Mouse (Mus musculus) liver, embryonic 14.5 days (tissue): ENCODE results near the gene Krtap12-1. TPM values are rescaled to one million over a fixed set of nuclear protein-coding genes. Genes with fewer than 3 reads are reported as not detected.
"Not testable (repeated sequence)": the region's sequence is repeated elsewhere in the genome, so short reads cannot be mapped to it uniquely, and the experiment has no call there.

Experiments
- ATAC-seq: fragments of 200-750 bp; cut with Nextera tagmentation; 2 replicates; pipeline ENCODE4 v1.8.0; 2017; ENCODE audit warnings: moderate number of reproducible peaks, mild to moderate bottlenecking, moderate library complexity; ENCODE audit not compliant: insufficient read depth
- DNase-seq, 3 experiments: peaks; one replicate each; pipeline ENCODE4 v3.0.0-alpha.2; 2012 to 2013; ENCODE audit warnings: low read depth in 3 of 3, low spot score in 3 of 3
- H3K27ac ChIP-seq: fragments of 300-500 bp; sonication (generic); 2 replicates; pipeline ENCODE4 v1.5.1; 2014; ENCODE audit warnings: moderate library complexity, mild to moderate bottlenecking, control low read depth, inconsistent platforms
- H3K27me3 ChIP-seq: fragments of 300-500 bp; sonication (generic); 2 replicates; pipeline ENCODE4 v1.6.1; 2014; ENCODE audit warnings: mild to moderate bottlenecking, low read length, moderate library complexity; ENCODE audit not compliant: control insufficient read depth, insufficient read depth
- H3K36me3 ChIP-seq: fragments of 300-500 bp; sonication (generic); replicated peaks from 2 replicates; pipeline ENCODE4 v1.6.1; 2014; ENCODE audit warnings: low read depth; ENCODE audit not compliant: control insufficient read depth, insufficient read depth
- H3K4me1 ChIP-seq, 2 experiments: fragments of 200-500 bp in 1 of 2; fragments of 300-500 bp in 1 of 2; sonication (generic) in 1 of 2; replicated peaks; 2 replicates each; pipeline ENCODE4 v1.6.1; 2012 to 2014; ENCODE audit warnings: antibody characterized with exemption in 1 of 2, inconsistent platforms in 1 of 2, low read length in 1 of 2; ENCODE audit not compliant: control insufficient read depth in 2 of 2, insufficient read depth in 2 of 2
- H3K4me2 ChIP-seq: fragments of 300-500 bp; sonication (generic); 2 replicates; pipeline ENCODE4 v1.6.1; 2014; ENCODE audit warnings: low read depth, mild to moderate bottlenecking, control low read depth, moderate library complexity
- H3K4me3 ChIP-seq, 2 experiments: fragments of 200-500 bp in 1 of 2; fragments of 300-500 bp in 1 of 2; sonication (generic) in 1 of 2; 2 replicates each; pipeline ENCODE4 v1.5.1; 2012 to 2014; ENCODE audit warnings: low read depth in 2 of 2, low read length in 2 of 2, mild to moderate bottlenecking in 2 of 2, control low read depth in 1 of 2, inconsistent platforms in 1 of 2, moderate library complexity in 1 of 2; ENCODE audit not compliant: insufficient read depth in 1 of 2
- H3K9ac ChIP-seq: fragments of 300-500 bp; sonication (generic); replicated peaks from 2 replicates; pipeline ENCODE4 v1.6.1; 2014; ENCODE audit warnings: mild to moderate bottlenecking, control low read depth, moderate library complexity
- H3K9me3 ChIP-seq: fragments of 300-500 bp; sonication (generic); 2 replicates; pipeline ENCODE4 v1.6.1; 2016; ENCODE audit warnings: low read length, mixed read lengths; ENCODE audit not compliant: control insufficient read depth
- CTCF ChIP-seq: IDR thresholded peaks from 2 replicates; pipeline ENCODE4 v1.5.1; 2016; ENCODE audit warnings: antibody characterized with exemption, low read depth, control low read depth
- EP300 ChIP-seq: IDR thresholded peaks from 2 replicates; pipeline ENCODE4 v1.6.1; 2016; ENCODE audit warnings: antibody characterized with exemption, low read depth
- WGBS: fragments of 180-500 bp; shearing (Covaris S2); extraction: QIAGEN DNeasy Blood & Tissue Kit; methylation state at CpG from one replicate; pipeline ENCODE4 v1.1.7; 2014; ENCODE audit not compliant: insufficient replicate concordance; 5-methylcytosine and 5-hydroxymethylcytosine counted together
- polyA plus RNA-seq, 2 experiments: library from polyadenylated mRNA; depleted of rRNA in 1 of 2; stranded (reverse) in 1 of 2; unstranded in 1 of 2; fragments of >200 nt; fragmentation: Nextera tagmentation in 1 of 2; extraction: Ambion mirVana in 1 of 2; gene quantifications; 2 replicates each; pipeline versions ENCODE4 v1.2.1 to v1.2.3; 2012 to 2014

Krtap12-1 gene
- polyA plus RNA-seq, 2 experiments: not detected

- not testable (repeated sequence) for H3K9ac ChIP-seq, ATAC-seq, H3K4me1 ChIP-seq, H3K9me3 ChIP-seq, H3K27me3 ChIP-seq, H3K4me3 ChIP-seq, H3K36me3 ChIP-seq, H3K4me2 ChIP-seq, DNase-seq, H3K27ac ChIP-seq
- WGBS: 58% methylated on average over 1 of the region's 1 CpGs
These were observed 30.3 kb downstream of the Krtap12-1 start for GRCm38 (mm10) chr10:77750686-77751085.

- not testable (repeated sequence) for H3K9ac ChIP-seq, H3K4me1 ChIP-seq, H3K4me3 ChIP-seq, H3K9me3 ChIP-seq, H3K36me3 ChIP-seq, H3K4me2 ChIP-seq, DNase-seq, H3K27me3 ChIP-seq, ATAC-seq, H3K27ac ChIP-seq
- 60% methylated on average over 1 of the region's 1 CpGs for WGBS
These were observed 30.9 kb downstream of the Krtap12-1 start, which contains the start of gene Gm9736 for GRCm38 (mm10) chr10:77751254-77751653. Gene Gm9736, minus strand, starts transcription at chr10:77751354.

DNA sequence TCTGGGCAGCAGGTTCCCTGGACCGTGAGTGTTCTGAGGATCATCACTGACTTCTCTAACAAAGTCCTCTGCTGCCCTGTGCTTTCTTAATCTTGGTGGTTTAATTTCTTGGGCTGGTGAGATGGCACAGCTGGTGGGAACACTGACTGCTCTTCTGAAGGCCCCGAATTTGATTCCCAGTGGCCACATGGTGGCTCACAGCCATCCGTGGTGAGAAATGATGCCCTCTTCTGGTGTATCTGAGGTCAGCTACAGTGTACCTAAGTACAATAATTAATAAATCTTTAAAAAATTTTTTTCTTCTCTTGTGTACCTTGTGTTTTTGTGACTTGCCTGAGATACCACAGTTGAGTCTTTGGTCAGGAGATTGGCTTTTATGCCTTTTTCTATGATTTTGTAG lies 31.9 kb downstream of the Krtap12-1 start:
- H3K4me2 ChIP-seq, H3K36me3 ChIP-seq, H3K4me3 ChIP-seq, ATAC-seq, H3K27me3 ChIP-seq, H3K4me1 ChIP-seq, DNase-seq, H3K9ac ChIP-seq, H3K27ac ChIP-seq, H3K9me3 ChIP-seq: not testable (repeated sequence)
- 42% methylated on average over 3 of the region's 3 CpGs for WGBS

GRCm38 (mm10) chr10:77753448-77753847 lies 33.0 kb downstream of the Krtap12-1 start:
- no peak for DNase-seq

GRCm38 (mm10) chr10:77759582-77759981 lies 39.2 kb downstream of the Krtap12-1 start, which contains the start of gene Gm3233:
Gene Gm3233, minus strand, starts transcription at chr10:77759682.
- H3K4me3 ChIP-seq, H3K9ac ChIP-seq, H3K27me3 ChIP-seq, DNase-seq, ATAC-seq, H3K9me3 ChIP-seq, H3K4me2 ChIP-seq, H3K27ac ChIP-seq, H3K36me3 ChIP-seq, H3K4me1 ChIP-seq: not testable (repeated sequence)
- no CpG with 5 or more reads among the region's 1 CpGs for WGBS

More at GRCm38 (mm10) chr10:77753448-77753847, 33.0 kb downstream of the Krtap12-1 start:
- Histone ChIP-seq H3K9me3 (no peaks in the 10 kb centered on the region), H3K9ac (no peak overlapping the region), H3K4me3 (no peak overlapping the region), H3K4me1 (no peaks in the 10 kb centered on the region), H3K4me2 (no peak overlapping the region), H3K36me3 (no peaks in the 10 kb centered on the region), H3K27me3 (no peaks in the 10 kb centered on the region), H3K27ac (no peak overlapping the region)
- TF ChIP-seq CTCF: no peak; the same call in 1 of the 2 replicates
- no peak for TF ChIP-seq EP300
- no peak for ATAC-seq

DNA sequence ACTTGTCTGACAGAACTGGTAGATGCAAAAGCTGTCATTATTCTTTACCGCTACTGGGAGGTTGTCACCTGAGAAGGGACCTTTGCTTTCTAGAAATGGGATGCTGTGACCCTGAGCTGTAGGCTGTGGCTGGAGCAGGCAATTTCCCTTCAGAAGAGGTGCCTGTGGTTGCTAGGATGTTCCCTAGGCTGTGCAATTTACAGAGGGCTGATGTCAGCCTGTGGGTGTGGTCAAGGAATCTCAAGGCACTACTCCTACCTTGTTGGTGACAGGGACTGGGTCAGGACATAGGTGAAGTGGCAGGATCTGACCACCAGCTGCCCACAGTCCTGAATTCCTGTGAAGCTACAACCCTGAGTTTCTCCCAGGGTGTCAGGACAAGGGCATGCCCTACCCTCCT lies 49.3 kb downstream of the Krtap12-1 start:
- no peaks in the 10 kb centered on the region for H3K36me3 ChIP-seq

More for the DNA sequence above, 49.3 kb downstream of the Krtap12-1 start:
- Histone ChIP-seq H3K27ac (no peak overlapping the region), H3K9ac (no peak overlapping the region), H3K27me3 (no peaks in the 10 kb centered on the region), H3K4me1 (no peaks in the 10 kb centered on the region), H3K9me3 (no peaks in the 10 kb centered on the region), H3K4me2 (no peak overlapping the region), H3K4me3 (no peak overlapping the region)
- DNase-seq (no peak), ATAC-seq (no peak)
- TF ChIP-seq EP300 (no peak), CTCF (no peak)
- 52% methylated on average over 1 of the region's 1 CpGs for WGBS

Other genes with a start within 250 kb of the Krtap12-1 start
Only the 30 nearest of the 31 such genes appear.
- 9.6 and 13.9 TPM in 2 replicates for gene Fam207a, start 204.8 kb upstream of the Krtap12-1 start, polyA plus RNA-seq (2012; rRNA removed)
- 16.7 and 19.5 TPM in 2 replicates for gene Fam207a, start 204.8 kb upstream of the Krtap12-1 start, polyA plus RNA-seq (2014; fragmentation: Nextera tagmentation; extraction: Ambion mirVana)
- 7.1 and 8.7 TPM in 2 replicates for gene Itgb2, start 190.3 kb upstream of the Krtap12-1 start, polyA plus RNA-seq (2012; rRNA removed)
- gene Itgb2, start 190.3 kb upstream of the Krtap12-1 start, polyA plus RNA-seq (2014; fragmentation: Nextera tagmentation; extraction: Ambion mirVana): 9.2 and 11.1 TPM in 2 replicates
- gene Pttg1ip, start 138.9 kb upstream of the Krtap12-1 start, polyA plus RNA-seq (2012; rRNA removed): 36.6 and 40.5 TPM in 2 replicates
- 64.8 and 69.1 TPM in 2 replicates for gene Pttg1ip, start 138.9 kb upstream of the Krtap12-1 start, polyA plus RNA-seq (2014; fragmentation: Nextera tagmentation; extraction: Ambion mirVana)
- gene Sumo3, start 114.5 kb upstream of the Krtap12-1 start, polyA plus RNA-seq (2012; rRNA removed): 74.1 and 109 TPM in 2 replicates
- 82.5 and 87.7 TPM in 2 replicates for gene Sumo3, start 114.5 kb upstream of the Krtap12-1 start, polyA plus RNA-seq (2014; fragmentation: Nextera tagmentation; extraction: Ambion mirVana)
- 0.09 TPM in 1 of 2 replicates, not detected in the other for gene Gm49325, start 114.4 kb upstream of the Krtap12-1 start, polyA plus RNA-seq (2012; rRNA removed)
- not detected in 2 replicates for gene Gm49325, start 114.4 kb upstream of the Krtap12-1 start, polyA plus RNA-seq (2014; fragmentation: Nextera tagmentation; extraction: Ambion mirVana)
- gene Ube2g2, start 98.3 kb upstream of the Krtap12-1 start, polyA plus RNA-seq (2012; rRNA removed): 19.3 TPM in 2 replicates
- gene Ube2g2, start 98.3 kb upstream of the Krtap12-1 start, polyA plus RNA-seq (2014; fragmentation: Nextera tagmentation; extraction: Ambion mirVana): 25.3 and 27.1 TPM in 2 replicates
- 0.03 TPM in 1 of 2 replicates, not detected in the other for gene Tspear, start 34.0 kb upstream of the Krtap12-1 start, polyA plus RNA-seq (2012; rRNA removed)
- not detected in 2 replicates for gene Tspear, start 34.0 kb upstream of the Krtap12-1 start, polyA plus RNA-seq (2014; fragmentation: Nextera tagmentation; extraction: Ambion mirVana)
- not detected in 2 replicates for gene Gm19402, start 29.8 kb upstream of the Krtap12-1 start, polyA plus RNA-seq (2012; rRNA removed)
- not detected in 2 replicates for gene Gm19402, start 29.8 kb upstream of the Krtap12-1 start, polyA plus RNA-seq (2014; fragmentation: Nextera tagmentation; extraction: Ambion mirVana)
- not detected in 2 replicates for gene Gm9508, start 23.4 kb upstream of the Krtap12-1 start, polyA plus RNA-seq (2012; rRNA removed)
- not detected in 2 replicates for gene Gm9508, start 23.4 kb upstream of the Krtap12-1 start, polyA plus RNA-seq (2014; fragmentation: Nextera tagmentation; extraction: Ambion mirVana)
- gene Gm10272, start 14.0 kb upstream of the Krtap12-1 start, polyA plus RNA-seq (2012; rRNA removed): not detected in 2 replicates
- not detected in 2 replicates for gene Gm10272, start 14.0 kb upstream of the Krtap12-1 start, polyA plus RNA-seq (2014; fragmentation: Nextera tagmentation; extraction: Ambion mirVana)
- not detected in 2 replicates for gene Gm10024, start 9.1 kb upstream of the Krtap12-1 start, polyA plus RNA-seq (2012; rRNA removed)
- not detected in 2 replicates for gene Gm10024, start 9.1 kb upstream of the Krtap12-1 start, polyA plus RNA-seq (2014; fragmentation: Nextera tagmentation; extraction: Ambion mirVana)
- not detected in 2 replicates for gene Gm10142, start 4.8 kb upstream of the Krtap12-1 start, polyA plus RNA-seq (2012; rRNA removed)
- gene Gm10142, start 4.8 kb upstream of the Krtap12-1 start, polyA plus RNA-seq (2014; fragmentation: Nextera tagmentation; extraction: Ambion mirVana): not detected in 2 replicates
- not detected in 2 replicates for gene Gm10100, start 5.9 kb downstream of the Krtap12-1 start, polyA plus RNA-seq (2012; rRNA removed)
- gene Gm10100, start 5.9 kb downstream of the Krtap12-1 start, polyA plus RNA-seq (2014; fragmentation: Nextera tagmentation; extraction: Ambion mirVana): not detected in 2 replicates
- not detected in 2 replicates for gene Gm18596, start 22.0 kb downstream of the Krtap12-1 start, polyA plus RNA-seq (2012; rRNA removed)
- not detected in 2 replicates for gene Gm18596, start 22.0 kb downstream of the Krtap12-1 start, polyA plus RNA-seq (2014; fragmentation: Nextera tagmentation; extraction: Ambion mirVana)
- not detected in 2 replicates for gene Gm9736, start 30.8 kb downstream of the Krtap12-1 start, polyA plus RNA-seq (2012; rRNA removed)
- gene Gm9736, start 30.8 kb downstream of the Krtap12-1 start, polyA plus RNA-seq (2014; fragmentation: Nextera tagmentation; extraction: Ambion mirVana): not detected in 2 replicates
- gene Gm3233, start 39.1 kb downstream of the Krtap12-1 start, polyA plus RNA-seq (2012; rRNA removed): not detected in 2 replicates
- gene Gm3233, start 39.1 kb downstream of the Krtap12-1 start, polyA plus RNA-seq (2014; fragmentation: Nextera tagmentation; extraction: Ambion mirVana): not detected in 2 replicates
- gene Gm3238, start 50.7 kb downstream of the Krtap12-1 start, polyA plus RNA-seq (2012; rRNA removed): not detected in 2 replicates
- gene Gm3238, start 50.7 kb downstream of the Krtap12-1 start, polyA plus RNA-seq (2014; fragmentation: Nextera tagmentation; extraction: Ambion mirVana): not detected in 2 replicates
- not detected in 2 replicates for gene Gm7138, start 56.3 kb downstream of the Krtap12-1 start, polyA plus RNA-seq (2012; rRNA removed)
- not detected in 2 replicates for gene Gm7138, start 56.3 kb downstream of the Krtap12-1 start, polyA plus RNA-seq (2014; fragmentation: Nextera tagmentation; extraction: Ambion mirVana)
- gene Gm3250, start 61.9 kb downstream of the Krtap12-1 start, polyA plus RNA-seq (2012; rRNA removed): not detected in 2 replicates
- not detected in 2 replicates for gene Gm3250, start 61.9 kb downstream of the Krtap12-1 start, polyA plus RNA-seq (2014; fragmentation: Nextera tagmentation; extraction: Ambion mirVana)
- gene Gm7137, start 67.6 kb downstream of the Krtap12-1 start, polyA plus RNA-seq (2012; rRNA removed): not detected in 2 replicates
- gene Gm7137, start 67.6 kb downstream of the Krtap12-1 start, polyA plus RNA-seq (2014; fragmentation: Nextera tagmentation; extraction: Ambion mirVana): not detected in 2 replicates
- gene Gm9639, start 74.5 kb downstream of the Krtap12-1 start, polyA plus RNA-seq (2012; rRNA removed): not detected in 2 replicates
- gene Gm9639, start 74.5 kb downstream of the Krtap12-1 start, polyA plus RNA-seq (2014; fragmentation: Nextera tagmentation; extraction: Ambion mirVana): not detected in 2 replicates
- gene Gm19668, start 78.5 kb downstream of the Krtap12-1 start, polyA plus RNA-seq (2012; rRNA removed): not detected in 2 replicates
- not detected in 2 replicates for gene Gm19668, start 78.5 kb downstream of the Krtap12-1 start, polyA plus RNA-seq (2014; fragmentation: Nextera tagmentation; extraction: Ambion mirVana)
- not detected in 2 replicates for gene Gm9507, start 91.2 kb downstream of the Krtap12-1 start, polyA plus RNA-seq (2012; rRNA removed)
- not detected in 2 replicates for gene Gm9507, start 91.2 kb downstream of the Krtap12-1 start, polyA plus RNA-seq (2014; fragmentation: Nextera tagmentation; extraction: Ambion mirVana)
- not detected in 2 replicates for gene Gm2696, start 94.1 kb downstream of the Krtap12-1 start, polyA plus RNA-seq (2012; rRNA removed)
- not detected in 2 replicates for gene Gm2696, start 94.1 kb downstream of the Krtap12-1 start, polyA plus RNA-seq (2014; fragmentation: Nextera tagmentation; extraction: Ambion mirVana)
- not detected in 2 replicates for gene Krtap10-4, start 106.5 kb downstream of the Krtap12-1 start, polyA plus RNA-seq (2012; rRNA removed)
- not detected in 2 replicates for gene Krtap10-4, start 106.5 kb downstream of the Krtap12-1 start, polyA plus RNA-seq (2014; fragmentation: Nextera tagmentation; extraction: Ambion mirVana)
- not detected in 2 replicates for gene Krtap10-10, start 115.3 kb downstream of the Krtap12-1 start, polyA plus RNA-seq (2012; rRNA removed)
- not detected in 2 replicates for gene Krtap10-10, start 115.3 kb downstream of the Krtap12-1 start, polyA plus RNA-seq (2014; fragmentation: Nextera tagmentation; extraction: Ambion mirVana)
- gene Gm36176, start 126.2 kb downstream of the Krtap12-1 start, polyA plus RNA-seq (2012; rRNA removed): not detected in 2 replicates
- not detected in 2 replicates for gene Gm36176, start 126.2 kb downstream of the Krtap12-1 start, polyA plus RNA-seq (2014; fragmentation: Nextera tagmentation; extraction: Ambion mirVana)
- gene Gm10318, start 132.3 kb downstream of the Krtap12-1 start, polyA plus RNA-seq (2012; rRNA removed): not detected in 2 replicates
- gene Gm10318, start 132.3 kb downstream of the Krtap12-1 start, polyA plus RNA-seq (2014; fragmentation: Nextera tagmentation; extraction: Ambion mirVana): not detected in 2 replicates
- not detected in 2 replicates for gene Gm3285, start 141.4 kb downstream of the Krtap12-1 start, polyA plus RNA-seq (2012; rRNA removed)
- gene Gm3285, start 141.4 kb downstream of the Krtap12-1 start, polyA plus RNA-seq (2014; fragmentation: Nextera tagmentation; extraction: Ambion mirVana): not detected in 2 replicates
- gene Lrrc3, start 181.9 kb downstream of the Krtap12-1 start, polyA plus RNA-seq (2012; rRNA removed): 6.7 and 8.4 TPM in 2 replicates
- gene Lrrc3, start 181.9 kb downstream of the Krtap12-1 start, polyA plus RNA-seq (2014; fragmentation: Nextera tagmentation; extraction: Ambion mirVana): 8.0 and 8.9 TPM in 2 replicates